Mouse (Mus musculus) neural tube, embryonic 14.5 days (tissue): ENCODE measurements at regions not wholly inside any gene's neighbourhood (a gene's known extent, or its start where the extent isn't known, plus 50 kb on each side); places are given as distances from the start of the nearest gene placed in this dataset.

ENCODE experiments used
- ATAC-seq: fragments of 200-750 bp; cut with Nextera tagmentation; 2 replicates; pipeline ENCODE4 v1.8.0; 2017; ENCODE audit warnings: low read depth, mild to moderate bottlenecking, moderate TSS enrichment, moderate library complexity
- H3K27ac ChIP-seq: fragments of 300-500 bp; sonication (generic); 2 replicates; pipeline ENCODE4 v1.5.1; 2014; ENCODE audit warnings: low read depth, mild to moderate bottlenecking, control low read depth, low read length, moderate library complexity, mixed read lengths
- H3K27me3 ChIP-seq: fragments of 300-500 bp; sonication (generic); 2 replicates; pipeline ENCODE4 v1.6.1; 2014; ENCODE audit warnings: low read length; ENCODE audit not compliant: control insufficient read depth, insufficient read depth
- H3K36me3 ChIP-seq: fragments of 300-500 bp; sonication (generic); 2 replicates; pipeline ENCODE4 v1.6.1; 2014; ENCODE audit warnings: low read length, mixed read lengths; ENCODE audit not compliant: control insufficient read depth, insufficient read depth
- H3K4me1 ChIP-seq: fragments of 300-500 bp; sonication (generic); 2 replicates; pipeline ENCODE4 v1.6.1; 2014; ENCODE audit warnings: low read length; ENCODE audit not compliant: control insufficient read depth, insufficient read depth
- H3K4me2 ChIP-seq: fragments of 300-500 bp; sonication (generic); 2 replicates; pipeline ENCODE4 v1.6.1; 2014; ENCODE audit warnings: mild to moderate bottlenecking, low read depth, low read length, control low read depth
- H3K4me3 ChIP-seq: fragments of 300-500 bp; sonication (generic); 2 replicates; pipeline ENCODE4 v1.5.1; 2014; ENCODE audit warnings: low read depth, low read length, control low read depth, mixed read lengths
- H3K9ac ChIP-seq: fragments of 300-500 bp; sonication (generic); replicated peaks from 2 replicates; pipeline ENCODE4 v1.6.1; 2014; ENCODE audit warnings: low read depth, mild to moderate bottlenecking, control low read depth, low read length, mixed read lengths
- H3K9me3 ChIP-seq: fragments of 300-500 bp; sonication (generic); 2 replicates; pipeline ENCODE4 v1.6.1; 2016; ENCODE audit warnings: low read length; ENCODE audit not compliant: control insufficient read depth
- whole genome bisulfite sequencing: fragments of 180-500 bp; shearing (Covaris S2); extraction: QIAGEN DNeasy Blood & Tissue Kit; methylation state at CpG from one replicate; pipeline ENCODE4 v1.1.7; 2014; 5-methylcytosine and 5-hydroxymethylcytosine counted together

DNA sequence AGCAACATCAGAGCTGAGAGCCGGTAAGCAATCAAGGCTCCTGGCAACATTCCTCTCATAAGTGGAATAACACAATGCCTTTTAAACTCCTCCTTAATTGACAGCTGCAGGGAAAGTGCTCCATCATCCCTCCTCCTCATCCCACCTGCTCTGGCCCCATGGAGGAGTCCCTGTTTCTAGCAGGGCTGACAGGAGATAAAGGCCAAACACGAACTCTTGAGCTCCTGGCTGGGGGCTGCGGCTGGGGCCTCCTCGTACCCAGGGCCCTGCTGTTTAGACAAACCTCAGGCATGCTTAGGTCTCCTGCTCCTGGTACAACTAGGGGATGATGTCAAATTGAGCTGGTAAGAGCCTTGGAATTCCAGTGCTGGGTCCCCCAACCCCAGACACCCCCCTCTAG lies 66.2 kb upstream of the Podxl start:
- Histone ChIP-seq H3K9ac (no peak overlapping the region), H3K27ac (no peak overlapping the region), H3K36me3 (no peaks in the 10 kb centered on the region), H3K4me3 (no peak overlapping the region), H3K4me1 (no peaks in the 10 kb centered on the region), H3K9me3 (no peaks in the 10 kb centered on the region), H3K4me2 (no peak overlapping the region), H3K27me3 (no peaks in the 10 kb centered on the region)
- ATAC-seq: no peak
- 75% methylated on average over 4 of the region's 4 CpGs for WGBS

DNA sequence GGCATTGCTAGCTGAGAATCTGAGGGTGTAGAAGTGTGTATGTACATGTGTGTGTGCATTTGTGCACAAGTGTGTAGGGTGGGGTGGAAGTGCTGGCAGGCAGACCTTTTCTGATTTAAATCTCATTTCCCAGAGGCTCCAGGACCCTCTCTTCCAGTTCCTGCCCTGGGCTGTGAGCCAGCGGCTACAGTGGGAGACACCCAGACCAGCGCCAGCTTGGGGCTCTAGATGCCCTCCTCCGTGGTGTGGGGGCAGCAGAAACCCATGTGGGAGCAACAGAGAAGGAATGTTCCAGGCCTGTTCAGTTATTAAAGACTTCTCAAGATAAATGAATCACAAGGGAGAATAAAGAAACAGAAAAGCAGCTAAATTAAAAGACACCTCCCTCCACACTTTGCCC lies 64.1 kb upstream of the Podxl start:
- H3K36me3 ChIP-seq: no peaks in the 10 kb centered on the region

GRCm38 (mm10) chr6:31625055-31625454 lies 61.3 kb upstream of the Podxl start:
- no peak overlapping the region for H3K4me3 ChIP-seq
- no peak overlapping the region for H3K9ac ChIP-seq
- no peak for ATAC-seq
- H3K9me3 ChIP-seq: no peaks in the 10 kb centered on the region
- no peaks in the 10 kb centered on the region for H3K4me1 ChIP-seq
- H3K27ac ChIP-seq: no peak overlapping the region
- 80% methylated on average over 2 of the region's 2 CpGs for WGBS
- H3K27me3 ChIP-seq: no peaks in the 10 kb centered on the region
- no peak overlapping the region for H3K4me2 ChIP-seq
- no peaks in the 10 kb centered on the region for H3K36me3 ChIP-seq

More for the DNA sequence above, 64.1 kb upstream of the Podxl start:
- 83% methylated on average over 3 of the region's 3 CpGs for WGBS
- Histone ChIP-seq H3K27me3 (no peaks in the 10 kb centered on the region), H3K9ac (no peak overlapping the region), H3K4me3 (no peak overlapping the region), H3K4me1 (no peaks in the 10 kb centered on the region), H3K9me3 (no peaks in the 10 kb centered on the region), H3K4me2 (no peak overlapping the region), H3K27ac (no peak overlapping the region)
- no peak for ATAC-seq

DNA sequence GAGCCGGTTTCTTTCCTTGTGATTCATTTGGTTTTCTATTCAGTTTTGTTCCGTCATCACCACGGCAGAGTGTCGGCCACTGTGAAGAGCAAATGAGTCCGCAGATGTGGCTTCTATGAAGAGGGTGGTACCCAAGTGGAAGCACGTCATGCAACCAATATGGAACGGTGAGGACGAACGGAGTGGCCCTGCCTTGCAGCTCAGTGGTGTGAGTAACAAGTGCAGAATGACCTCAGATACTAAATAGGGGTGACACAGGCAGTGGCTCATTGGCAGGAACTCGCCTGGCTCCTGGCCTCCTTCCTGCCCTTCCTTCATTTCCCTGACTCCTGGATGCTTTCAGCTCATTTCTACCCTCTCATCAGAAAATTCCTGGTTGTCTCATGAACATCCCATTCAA lies 60.6 kb upstream of the Podxl start:
- Histone ChIP-seq H3K36me3 (no peaks in the 10 kb centered on the region), H3K4me2 (no peak overlapping the region), H3K27ac (no peak overlapping the region), H3K9me3 (no peaks in the 10 kb centered on the region), H3K4me3 (no peak overlapping the region), H3K4me1 (no peaks in the 10 kb centered on the region), H3K27me3 (no peaks in the 10 kb centered on the region), H3K9ac (no peak overlapping the region)
- ATAC-seq: no peak
- WGBS: 85% methylated on average over 10 of the region's 10 CpGs

DNA sequence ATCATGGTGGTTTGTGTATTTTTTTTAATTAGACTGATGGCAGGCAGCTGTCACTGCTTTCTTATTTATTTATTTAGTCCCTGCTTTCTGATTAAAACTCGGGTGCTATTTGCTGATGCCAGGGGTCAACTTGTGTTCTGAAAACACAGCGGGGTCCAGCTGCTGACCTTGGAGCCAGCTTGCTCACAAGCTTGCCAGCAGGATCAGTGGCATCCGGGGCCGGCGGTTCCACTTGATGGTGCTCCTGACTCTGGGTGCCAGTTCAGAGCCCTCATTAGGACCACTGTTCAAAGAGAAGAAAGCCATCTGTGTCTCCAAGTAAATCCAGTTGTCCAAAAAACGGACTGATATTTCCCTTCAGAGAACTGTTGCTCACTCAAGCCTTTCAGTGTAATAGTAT lies 57.2 kb upstream of the Podxl start:
- Histone ChIP-seq H3K4me3 (no peak overlapping the region), H3K9me3 (no peaks in the 10 kb centered on the region), H3K4me2 (no peak overlapping the region), H3K36me3 (no peaks in the 10 kb centered on the region), H3K27ac (no peak overlapping the region), H3K27me3 (no peaks in the 10 kb centered on the region), H3K9ac (no peak overlapping the region), H3K4me1 (no peaks in the 10 kb centered on the region)
- 77% methylated on average over 6 of the region's 6 CpGs for WGBS
- no peak for ATAC-seq

GRCm38 (mm10) chr6:31618852-31619251 lies 55.1 kb upstream of the Podxl start:
- H3K9ac ChIP-seq: no peak overlapping the region
- ATAC-seq: no peak
- H3K4me2 ChIP-seq: no peak overlapping the region
- 85% methylated on average over 2 of the region's 2 CpGs for WGBS
- no peak overlapping the region for H3K4me3 ChIP-seq
- no peaks in the 10 kb centered on the region for H3K27me3 ChIP-seq
- H3K27ac ChIP-seq: no peak overlapping the region
- no peaks in the 10 kb centered on the region for H3K36me3 ChIP-seq
- H3K9me3 ChIP-seq: no peaks in the 10 kb centered on the region
- H3K4me1 ChIP-seq: no peaks in the 10 kb centered on the region

DNA sequence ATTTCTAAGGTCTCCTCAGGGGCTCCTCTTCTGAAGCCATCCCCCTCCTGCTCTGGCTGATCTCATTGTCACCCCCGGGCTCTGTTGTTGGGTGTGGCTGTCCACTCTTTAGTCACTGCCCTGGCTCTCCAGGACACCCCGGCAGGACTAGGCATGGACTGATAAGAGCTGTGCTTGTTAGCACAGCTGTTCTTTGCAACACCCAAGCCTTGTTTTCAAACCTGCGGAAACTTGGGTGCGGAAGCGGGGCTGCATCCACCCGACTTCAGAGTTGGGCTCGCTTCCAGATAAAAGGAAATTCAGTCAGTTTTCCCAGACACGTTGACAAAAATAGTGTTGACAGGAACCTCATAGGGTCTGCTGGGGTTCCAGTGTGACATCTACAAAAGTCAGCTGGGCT lies 53.6 kb upstream of the Podxl start:
- H3K4me1 ChIP-seq: no peaks in the 10 kb centered on the region
- no peaks in the 10 kb centered on the region for H3K9me3 ChIP-seq
- no peaks in the 10 kb centered on the region for H3K27me3 ChIP-seq
- ATAC-seq: no peak
- H3K9ac ChIP-seq: no peak overlapping the region
- H3K27ac ChIP-seq: no peak overlapping the region
- H3K4me2 ChIP-seq: no peak overlapping the region
- no peak overlapping the region for H3K4me3 ChIP-seq
- H3K36me3 ChIP-seq: no peaks in the 10 kb centered on the region
- WGBS: 88% methylated on average over 8 of the region's 8 CpGs

DNA sequence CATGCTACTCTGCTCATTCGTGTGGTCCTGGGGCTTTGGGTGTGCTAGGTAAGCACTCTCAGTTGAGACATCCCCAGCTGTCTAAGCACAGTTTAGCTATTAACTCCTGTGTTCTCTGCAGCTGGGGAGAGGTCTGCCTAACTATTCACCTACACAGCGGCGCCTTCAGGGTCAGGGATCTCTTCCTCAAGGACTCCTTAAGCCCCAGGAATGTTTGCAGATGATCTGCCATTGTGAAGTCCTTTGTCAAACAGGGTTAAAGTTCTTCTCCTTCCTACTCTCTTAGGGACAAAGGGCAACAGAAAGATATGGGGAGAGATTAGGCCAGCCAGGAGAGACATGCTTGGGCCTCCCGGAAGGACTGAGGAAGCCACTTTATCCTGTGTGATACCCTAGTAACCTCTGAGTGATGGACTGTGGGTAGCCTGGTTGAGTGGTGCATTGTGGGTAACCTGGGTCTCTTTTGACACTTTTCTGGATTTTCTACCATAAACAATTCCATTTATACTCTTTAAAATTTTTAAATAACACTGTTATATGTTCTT lies 51.7 kb upstream of the Podxl start:
- Histone ChIP-seq H3K4me3 (no peak overlapping the region), H3K9me3 (no peaks in the 10 kb centered on the region), H3K27ac (no peak overlapping the region), H3K27me3 (no peaks in the 10 kb centered on the region), H3K4me2 (no peak overlapping the region), H3K9ac (no peak overlapping the region), H3K4me1 (no peaks in the 10 kb centered on the region), H3K36me3 (no peaks in the 10 kb centered on the region)
- WGBS: 86% methylated on average over 4 of the region's 4 CpGs
- no peak for ATAC-seq

DNA sequence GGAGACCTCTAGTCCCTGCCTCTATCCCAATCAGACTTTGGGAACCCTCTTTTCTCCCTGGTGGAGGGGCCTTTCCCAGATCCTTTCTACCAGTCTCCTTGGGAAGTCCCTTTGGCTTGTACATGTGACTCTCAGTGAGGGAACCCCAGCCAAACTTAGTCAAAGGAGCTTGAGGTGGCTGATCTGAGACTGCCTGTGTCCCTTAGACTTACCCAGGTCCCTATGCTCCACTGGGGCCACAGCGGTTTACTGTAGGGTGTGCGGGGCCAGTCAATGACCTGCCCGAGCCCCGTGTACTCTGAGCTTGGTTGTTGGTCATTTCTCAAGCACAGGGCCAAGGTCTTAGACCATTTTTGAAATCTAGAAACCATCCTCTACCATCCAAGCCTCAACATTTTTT lies 50.8 kb upstream of the Podxl start:
- ATAC-seq: no peak
- Histone ChIP-seq H3K4me1 (no peaks in the 10 kb centered on the region), H3K4me2 (no peak overlapping the region), H3K27me3 (no peaks in the 10 kb centered on the region), H3K9me3 (no peaks in the 10 kb centered on the region), H3K36me3 (no peaks in the 10 kb centered on the region), H3K4me3 (no peak overlapping the region), H3K9ac (no peak overlapping the region), H3K27ac (no peak overlapping the region)
- 92% methylated on average over 4 of the region's 4 CpGs for WGBS
